Mouse (Mus musculus) spleen, adult 2 months (tissue): ENCODE data around the gene Olfr108.

ENCODE experiments used
- CTCF ChIP-seq: fragments of 200-500 bp; IDR thresholded peaks from 2 replicates; pipeline ENCODE4 v1.5.1; 2011; ENCODE audit warnings: mild to moderate bottlenecking, inconsistent platforms; ENCODE audit not compliant: insufficient read depth, insufficient read length, insufficient replicate concordance; ENCODE audit errors: extremely low read depth
- POLR2A ChIP-seq: fragments of 200-500 bp; IDR thresholded peaks from 2 replicates; pipeline ENCODE4 v1.6.1; 2011; ENCODE audit warnings: low read depth, low read length, inconsistent platforms

- TF ChIP-seq CTCF (no peak), POLR2A (no peak)
Measured at GRCm38 (mm10) chr17:37458616-37459015, 13.3 kb downstream of the Olfr108 start, which contains the start of gene Olfr109.
